Mouse (Mus musculus) kidney, adult 2 months (tissue): ENCODE measurements around the gene Prrt2. TPM values are rescaled to one million over a fixed set of nuclear protein-coding genes. Genes with fewer than 3 reads are reported as not detected.

Experiments used
- DNase-seq: peaks from one replicate; pipeline ENCODE4 v3.0.0; 2021
- H3K27ac ChIP-seq: fragments of 200-500 bp; 2 replicates; pipeline ENCODE4 v1.5.1; 2012; ENCODE audit warnings: low read depth, low read length, control low read depth, inconsistent platforms; ENCODE audit not compliant: insufficient read depth
- H3K27me3 ChIP-seq: fragments of 200-500 bp; replicated peaks from 2 replicates; pipeline ENCODE4 v1.6.1; 2012; ENCODE audit warnings: mild to moderate bottlenecking, moderate library complexity, low read length, inconsistent platforms; ENCODE audit not compliant: control insufficient read depth, insufficient read depth
- H3K36me3 ChIP-seq: fragments of 200-500 bp; 2 replicates; pipeline ENCODE4 v1.6.1; 2012; ENCODE audit warnings: mild to moderate bottlenecking, moderate library complexity, low read length, inconsistent platforms; ENCODE audit not compliant: control insufficient read depth, insufficient read depth
- H3K4me1 ChIP-seq: fragments of 200-500 bp; 2 replicates; pipeline ENCODE4 v1.6.1; 2011; ENCODE audit warnings: low read length; ENCODE audit not compliant: control insufficient read depth, insufficient read depth
- H3K4me3 ChIP-seq: fragments of 200-500 bp; 2 replicates; pipeline ENCODE4 v1.5.1; 2011; ENCODE audit warnings: mild to moderate bottlenecking, low read depth, low read length, control low read depth; ENCODE audit not compliant: insufficient read depth
- CTCF ChIP-seq: fragments of 200-500 bp; conservative IDR thresholded peaks from 2 replicates; pipeline ENCODE4 v1.5.1; 2011; ENCODE audit warnings: low read depth, mild to moderate bottlenecking, control low read depth, low read length, moderate library complexity, mixed read lengths; ENCODE audit not compliant: insufficient read depth, insufficient read length
- POLR2A ChIP-seq: fragments of 200-500 bp; IDR thresholded peaks from one replicate; pipeline ENCODE4 v1.6.1; 2011; ENCODE audit warnings: low read depth, low read length, control low read depth
- WGBS: fragments of 180-500 bp; shearing (Covaris S2); methylation state at CpG from one replicate; pipeline ENCODE4 v1.1.7; 2018; 5-methylcytosine and 5-hydroxymethylcytosine counted together
- polyA plus RNA-seq: library from polyadenylated mRNA; depleted of rRNA; stranded (reverse); fragments of >200 nt; gene quantifications from 2 replicates; pipeline ENCODE4 v1.2.3, GENCODE M21; 2012

Prrt2 gene
- polyA plus RNA-seq, 1 experiment: 3.6 TPM

DNA sequence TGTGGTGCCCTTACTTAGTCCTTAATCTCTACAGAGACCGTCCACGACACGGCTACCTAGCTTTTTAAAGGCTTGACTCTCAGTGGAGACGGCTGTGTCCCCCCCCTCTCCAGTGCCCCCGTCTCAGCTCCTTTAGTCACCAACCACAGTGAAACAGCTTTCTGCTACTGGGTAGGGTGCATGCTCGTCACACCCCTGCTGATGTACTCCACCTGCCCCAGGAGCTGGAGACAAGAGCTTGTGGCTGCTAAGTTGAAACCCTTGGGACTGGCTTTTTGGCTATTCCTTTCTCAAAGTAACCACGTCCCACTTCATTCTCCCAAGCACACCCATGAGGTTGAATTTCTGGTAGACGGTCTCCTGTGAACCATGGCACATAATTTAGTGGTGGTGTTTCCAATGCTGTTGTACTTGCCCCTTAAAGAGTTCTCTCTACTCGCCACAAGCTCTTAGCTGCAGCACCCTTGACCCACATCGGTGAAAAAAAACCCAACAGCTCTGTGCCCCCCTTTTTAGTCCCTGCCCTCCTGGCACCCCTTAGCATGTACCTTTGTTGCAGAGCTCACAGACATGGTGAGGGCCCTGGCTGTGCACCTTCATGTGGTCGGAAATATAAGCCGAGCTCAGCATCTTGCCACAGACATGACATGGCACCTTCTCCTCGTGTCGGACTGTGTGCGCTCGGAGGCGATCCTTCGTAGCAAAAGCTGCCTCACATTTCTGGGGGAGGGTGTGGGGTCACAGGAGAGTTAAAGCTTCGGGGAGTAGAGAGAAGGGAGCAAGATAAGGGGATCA is 3.1 kb upstream of the Prrt2 start:
- DNase-seq: no peak
- no peak overlapping the region for H3K27ac ChIP-seq
- TF ChIP-seq POLR2A (no peak), CTCF (no peak)
- no peaks in the 10 kb centered on the region for H3K36me3 ChIP-seq
- peak overlapping the region; percentile 26; the same call in 1 of the 2 replicates for H3K4me3 ChIP-seq
- no peaks in the 10 kb centered on the region for H3K27me3 ChIP-seq
- WGBS: 31% methylated on average over 19 of the region's 19 CpGs
- H3K4me1 ChIP-seq: peaks cover 15% of the 10 kb centered on the region

DNA sequence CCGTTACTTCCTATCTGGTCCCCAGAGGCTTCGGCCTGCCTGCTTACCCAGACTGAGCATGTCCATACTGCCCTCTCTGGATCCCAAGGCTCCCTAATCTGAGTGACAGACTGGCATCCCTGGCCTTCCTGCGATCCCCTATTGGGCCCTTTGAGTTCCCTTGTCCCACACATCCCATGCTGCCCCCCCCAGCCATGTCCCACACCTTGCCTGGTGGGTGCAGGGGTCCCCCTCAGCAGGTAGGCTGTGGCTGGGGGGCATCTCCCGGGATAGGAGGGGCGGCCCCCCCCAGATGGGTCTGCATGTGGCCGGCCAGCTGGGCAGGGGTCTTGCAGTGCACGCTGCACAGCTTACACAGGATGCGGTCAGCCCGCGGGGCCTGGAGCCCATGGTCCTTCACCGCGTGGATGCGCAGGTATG is 2.3 kb upstream of the Prrt2 start:
- Histone ChIP-seq H3K27ac (no peak overlapping the region), H3K27me3 (no peaks in the 10 kb centered on the region), H3K36me3 (no peaks in the 10 kb centered on the region), H3K4me3 (no peak overlapping the region), H3K4me1 (peaks cover 15% of the 10 kb centered on the region)
- no peak for DNase-seq
- TF ChIP-seq CTCF (no peak), POLR2A (no peak)
- 77% methylated on average over 13 of the region's 13 CpGs for WGBS

DNA sequence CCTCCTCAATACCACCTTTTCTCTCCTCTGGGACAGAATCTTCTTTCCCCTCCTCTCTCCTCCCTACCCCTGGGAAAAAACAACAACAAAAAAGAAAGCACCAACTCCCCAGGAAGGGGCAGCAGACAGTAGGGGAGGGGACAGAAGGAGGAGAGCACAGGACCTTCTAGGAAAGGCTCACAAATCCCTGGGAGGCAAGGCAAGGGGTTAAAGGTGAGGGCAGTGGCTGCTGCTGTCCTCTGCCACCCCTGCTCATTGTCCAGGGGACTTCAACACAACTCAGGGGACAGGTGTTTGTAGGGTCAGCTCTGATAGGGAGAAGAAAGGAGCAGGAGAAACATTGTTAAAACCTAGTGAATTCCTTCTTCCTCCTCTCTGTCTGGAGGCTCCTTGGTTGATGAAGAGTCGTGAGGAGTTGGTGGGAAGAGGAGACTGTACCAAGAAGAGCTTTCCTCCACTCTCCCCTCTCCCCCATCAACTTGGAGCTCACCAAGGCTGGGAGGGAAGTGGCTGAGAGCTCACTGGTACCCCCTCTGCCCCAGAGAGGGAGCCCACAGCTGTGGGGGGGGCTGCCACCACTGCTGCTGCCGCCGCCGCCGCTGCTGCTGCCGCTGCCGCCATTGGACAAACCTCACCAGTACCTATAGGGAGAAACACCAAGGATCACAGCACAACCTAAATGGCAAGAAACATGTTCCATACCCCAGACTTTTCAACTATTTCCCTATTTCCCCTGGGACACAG is 1.7 kb upstream of the Prrt2 start:
- 95% methylated on average over 7 of the region's 7 CpGs for WGBS
- no peak for TF ChIP-seq CTCF
- TF ChIP-seq POLR2A: no peak
- H3K4me1 ChIP-seq: peaks cover 15% of the 10 kb centered on the region
- H3K27me3 ChIP-seq: no peaks in the 10 kb centered on the region
- no peak for DNase-seq
- H3K36me3 ChIP-seq: no peaks in the 10 kb centered on the region
- no peak overlapping the region for H3K4me3 ChIP-seq
- H3K27ac ChIP-seq: no peak overlapping the region

DNA sequence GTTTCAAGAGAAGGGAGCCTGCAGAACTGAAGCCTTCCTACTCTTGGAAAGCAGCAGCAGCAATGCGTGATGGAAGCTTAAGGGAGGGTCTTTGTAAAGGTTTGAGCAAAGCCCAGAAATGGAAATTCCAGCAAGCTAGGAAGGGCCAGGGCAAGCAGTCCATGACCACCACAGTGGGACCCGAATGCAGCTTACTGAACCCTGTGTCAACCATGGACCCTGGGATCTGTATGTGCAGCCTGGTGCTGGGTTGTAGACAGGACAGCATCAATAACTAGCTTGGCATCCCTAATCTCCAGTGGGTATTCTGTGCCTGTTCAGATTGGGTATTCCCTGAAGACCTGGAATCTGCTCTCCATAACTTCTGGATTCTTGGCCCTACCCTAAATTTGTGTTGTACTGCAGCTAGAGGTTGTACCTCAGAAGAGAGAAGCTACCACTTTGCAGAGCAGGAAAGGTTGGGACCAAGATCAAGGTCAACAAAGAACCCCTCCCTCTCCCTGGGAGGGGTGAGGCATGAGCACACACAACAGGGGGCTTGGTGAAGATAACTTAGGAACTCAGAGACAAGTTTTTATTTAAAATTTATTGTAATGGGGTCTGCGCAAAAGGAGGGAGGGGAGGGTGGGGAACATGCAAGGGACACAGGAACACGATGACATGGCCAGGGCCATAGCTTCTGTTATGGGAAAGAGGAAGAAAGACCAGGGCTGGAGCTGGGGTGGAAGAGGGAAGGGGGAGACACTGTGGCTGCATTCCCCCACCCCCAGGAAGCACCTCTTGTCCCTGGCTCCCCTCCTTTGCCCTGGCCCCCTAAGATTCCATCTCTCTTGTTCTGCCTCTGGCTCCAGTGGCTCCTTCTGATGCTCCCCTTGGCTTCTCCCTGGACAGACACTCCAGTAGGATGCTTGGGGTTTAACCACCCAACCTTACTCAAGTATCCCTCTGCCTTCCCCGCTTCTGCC is 834 bp upstream of the Prrt2 start:
- no peak for TF ChIP-seq POLR2A
- TF ChIP-seq CTCF: no peak
- no peak overlapping the region for H3K27ac ChIP-seq
- DNase-seq: no peak
- H3K4me1 ChIP-seq: peaks cover 17% of the 10 kb centered on the region
- H3K4me3 ChIP-seq: no peak overlapping the region
- WGBS: 57% methylated on average over 5 of the region's 5 CpGs
- no peaks in the 10 kb centered on the region for H3K36me3 ChIP-seq
- no peaks in the 10 kb centered on the region for H3K27me3 ChIP-seq

DNA sequence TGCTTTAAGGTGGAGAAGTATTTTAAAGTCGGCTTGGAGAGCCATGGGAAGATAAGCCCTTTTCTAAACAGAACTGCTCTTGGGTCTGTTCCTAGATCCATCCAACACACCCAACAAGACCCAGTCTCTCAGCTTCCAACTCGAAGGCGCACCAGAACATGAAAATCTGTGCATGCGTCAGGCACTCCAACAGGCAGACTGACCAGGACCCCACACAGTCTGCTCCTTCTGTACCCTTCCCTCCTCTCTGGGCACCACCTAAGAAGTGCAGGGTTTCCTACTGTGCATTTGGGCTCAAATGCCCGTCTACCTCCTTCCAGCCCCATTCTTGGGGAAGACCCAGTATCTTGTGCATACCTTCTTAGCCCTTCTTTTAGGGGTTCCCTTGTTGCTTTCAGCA is 520 bp downstream of the Prrt2 start:
- TF ChIP-seq CTCF (no peak), POLR2A (no peak)
- DNase-seq: no peak
- H3K4me3 ChIP-seq: peak overlapping the region; percentile 36; the same call in 1 of the 2 replicates
- H3K27ac ChIP-seq: no peak overlapping the region
- WGBS: 48% methylated on average over 5 of the region's 5 CpGs
- no peaks in the 10 kb centered on the region for H3K27me3 ChIP-seq
- H3K36me3 ChIP-seq: no peaks in the 10 kb centered on the region
- peaks cover 17% of the 10 kb centered on the region for H3K4me1 ChIP-seq

DNA sequence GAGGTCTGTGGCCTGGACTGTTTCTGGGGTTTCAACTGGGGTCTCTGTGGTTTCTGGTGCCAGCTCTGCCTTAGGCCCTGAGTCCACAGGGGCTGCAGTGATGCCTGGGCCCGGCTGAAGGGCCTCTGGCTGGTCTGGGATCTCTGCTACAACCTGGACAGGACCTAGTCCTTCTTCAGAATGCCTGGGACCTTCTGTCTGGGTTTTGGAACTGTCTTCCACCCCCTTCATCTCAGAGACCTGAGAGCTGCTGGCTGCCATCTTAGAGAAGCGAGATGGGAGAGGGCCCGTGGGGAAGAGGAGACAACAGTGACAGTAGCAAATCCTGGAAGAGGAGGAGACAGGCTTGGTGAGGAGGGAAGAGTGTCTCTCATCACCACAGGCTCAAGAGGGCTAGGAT is 980 bp downstream of the Prrt2 start:
- H3K4me3 ChIP-seq: no peak overlapping the region
- no peak for TF ChIP-seq POLR2A
- no peak for TF ChIP-seq CTCF
- H3K27ac ChIP-seq: no peak overlapping the region
- no peaks in the 10 kb centered on the region for H3K27me3 ChIP-seq
- peaks cover 17% of the 10 kb centered on the region for H3K4me1 ChIP-seq
- no peaks in the 10 kb centered on the region for H3K36me3 ChIP-seq
- no peak for DNase-seq
- 74% methylated on average over 3 of the region's 3 CpGs for WGBS
